Mouse (Mus musculus) kidney, adult 18-20 months (tissue): ENCODE measurements at regions not wholly inside any gene's neighbourhood (a gene's known extent, or its start where the extent isn't known, plus 50 kb on each side); places are given as distances from the start of the nearest gene placed in this dataset.

Experiments used
- DNase-seq: peaks from one replicate; pipeline ENCODE4 v3.0.0; 2021

DNA sequence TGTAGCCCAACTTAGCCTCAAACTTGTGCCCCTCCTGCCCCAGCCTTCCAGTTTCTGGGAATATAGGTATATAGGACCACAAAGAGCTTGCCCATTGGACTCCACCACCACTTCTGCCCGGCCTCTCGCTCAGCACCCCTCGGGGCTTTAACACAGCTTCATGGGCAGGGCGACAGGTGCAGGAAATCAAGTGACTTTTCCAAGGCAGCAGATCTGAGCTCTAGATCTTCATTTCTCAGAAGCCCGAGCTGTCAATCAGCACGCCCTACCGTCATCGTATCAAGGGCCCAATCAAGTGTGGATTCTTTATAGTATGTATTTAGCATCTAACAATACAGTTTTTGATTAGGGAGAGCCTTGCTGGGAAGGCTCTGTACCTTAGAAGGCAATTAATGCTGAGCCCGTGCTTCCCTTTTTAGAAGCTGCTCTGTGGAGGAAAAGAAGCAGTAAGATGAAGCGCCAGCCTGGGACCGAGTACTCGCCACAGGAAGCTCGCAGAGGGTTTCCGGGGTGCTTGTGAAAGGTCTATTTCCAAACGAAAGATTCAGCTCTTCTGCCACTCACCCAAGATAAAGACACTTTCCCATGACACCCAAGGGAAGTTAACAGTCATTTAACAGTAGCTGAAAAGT is 56.9 kb upstream of the E2f3 start:
- DNase-seq, result no peak

DNA sequence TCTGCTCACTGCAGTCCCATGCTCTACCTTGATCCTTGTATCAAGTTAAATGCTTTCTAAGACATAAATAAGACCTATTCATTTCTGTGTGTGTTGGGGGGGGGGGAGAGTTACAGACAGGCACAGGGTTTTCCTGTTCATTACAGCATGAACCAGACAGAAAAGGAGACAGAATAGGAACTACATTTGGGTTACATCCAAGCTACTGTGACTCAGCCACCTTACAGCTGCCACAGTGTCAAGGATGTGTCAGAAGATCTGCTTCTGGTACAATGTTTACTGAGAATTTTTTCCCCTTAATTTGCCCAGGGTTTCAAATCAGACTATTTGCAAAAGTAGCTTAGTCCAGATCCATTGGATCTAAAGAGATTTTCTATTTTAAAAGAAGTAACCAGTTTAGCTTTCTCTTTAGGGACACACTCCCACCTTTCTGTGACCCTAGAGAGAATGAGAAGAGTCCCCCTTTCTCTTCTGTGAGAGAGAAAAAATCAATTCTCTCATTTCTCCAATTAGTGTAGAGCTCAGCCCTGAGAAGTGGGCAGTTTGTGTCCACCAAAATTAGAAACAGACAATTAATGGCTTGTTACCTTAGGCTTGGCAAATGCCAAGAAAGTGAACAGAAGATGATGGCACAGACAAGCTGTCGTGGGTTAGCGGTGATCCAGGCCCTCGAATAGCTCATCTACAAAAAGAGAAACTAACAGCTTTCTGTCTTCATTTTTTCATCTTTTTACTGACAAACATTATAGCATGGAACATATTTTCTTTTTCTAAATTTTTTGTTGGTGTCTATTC is 55.8 kb upstream of the E2f3 start:
- DNase-seq, result no peak

DNA sequence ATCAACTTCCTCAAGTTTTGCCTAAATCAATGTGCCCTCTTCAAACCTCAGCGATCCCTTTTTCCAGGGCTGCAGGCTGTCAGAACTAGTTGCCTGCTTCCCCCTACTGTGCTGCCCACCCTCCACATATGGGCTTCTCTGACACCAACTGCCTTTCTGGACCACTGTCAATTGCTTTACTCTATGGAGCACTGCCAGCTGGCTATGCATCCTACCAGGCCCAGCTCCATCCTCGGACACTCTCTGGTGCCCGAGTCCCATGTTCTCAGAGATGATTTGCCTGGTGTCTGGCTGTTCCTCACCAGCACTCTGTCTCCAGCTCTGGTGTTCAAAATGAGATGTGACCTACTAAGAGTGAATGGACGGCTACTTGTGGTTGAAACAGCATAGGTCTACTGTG is 54.4 kb upstream of the E2f3 start:
- no peak for DNase-seq

DNA sequence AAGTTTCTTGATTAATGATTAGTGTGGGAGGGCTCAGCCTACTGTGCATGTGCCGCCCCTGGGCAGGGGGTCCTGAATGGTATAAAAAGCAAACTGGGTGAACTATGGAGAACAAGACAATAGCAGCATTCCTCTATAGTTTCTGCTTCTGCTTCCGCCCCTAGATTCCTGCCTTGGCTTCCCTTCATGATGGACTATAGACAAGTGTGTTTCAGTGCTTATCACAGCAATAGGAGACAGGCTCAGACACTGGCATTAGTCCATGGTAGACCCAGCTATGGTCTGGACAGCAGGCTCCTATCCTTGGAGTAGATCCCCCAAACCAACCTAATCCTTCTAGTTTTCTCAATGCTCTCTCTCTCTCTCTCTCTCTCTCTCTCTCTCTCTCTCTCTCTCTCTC is 53.9 kb upstream of the E2f3 start:
- DNase-seq, result no peak

DNA sequence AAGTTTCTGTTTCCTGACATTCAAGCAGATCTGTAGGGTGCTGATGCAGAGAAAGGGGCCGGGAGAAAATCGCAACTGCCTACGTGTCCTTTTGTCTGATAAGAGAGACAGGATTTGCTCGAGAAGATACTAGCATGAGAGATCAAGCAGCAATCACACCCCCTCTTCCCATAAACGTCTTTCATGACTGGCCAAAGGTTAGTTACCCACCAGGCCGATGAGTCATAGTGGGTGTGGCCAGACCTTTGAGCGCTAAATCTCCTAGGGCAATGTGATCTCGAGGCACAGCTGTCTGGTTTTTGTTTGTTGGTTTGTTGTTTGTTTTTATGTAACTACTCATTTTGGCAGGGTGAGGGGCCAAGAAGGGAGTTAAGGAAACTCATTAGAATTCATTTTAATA is 50.7 kb upstream of the E2f3 start:
- DNase-seq, result peak; percentile 11

DNA sequence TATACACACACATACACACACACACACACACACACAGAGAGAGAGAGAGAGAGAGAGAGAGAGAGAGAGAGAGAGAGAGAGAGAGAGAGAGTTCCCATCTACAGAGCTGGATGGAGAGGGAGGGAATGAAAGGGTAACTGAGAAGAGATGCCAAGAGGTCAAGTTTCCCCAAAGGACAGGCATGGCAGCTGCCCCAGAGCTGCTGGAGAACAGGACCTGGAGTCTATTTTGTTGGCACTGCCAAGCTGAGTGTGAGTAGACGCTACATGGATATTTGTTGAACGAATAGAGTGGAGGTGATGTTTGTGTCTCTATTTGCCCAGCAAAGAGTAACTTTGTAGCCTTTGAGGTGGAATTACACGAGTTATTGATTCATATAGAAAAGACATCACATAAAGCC is 50.2 kb upstream of the E2f3 start:
- no peak for DNase-seq
